Mouse (Mus musculus): ENCODE measurements around the gene Gpr4.

DNA sequence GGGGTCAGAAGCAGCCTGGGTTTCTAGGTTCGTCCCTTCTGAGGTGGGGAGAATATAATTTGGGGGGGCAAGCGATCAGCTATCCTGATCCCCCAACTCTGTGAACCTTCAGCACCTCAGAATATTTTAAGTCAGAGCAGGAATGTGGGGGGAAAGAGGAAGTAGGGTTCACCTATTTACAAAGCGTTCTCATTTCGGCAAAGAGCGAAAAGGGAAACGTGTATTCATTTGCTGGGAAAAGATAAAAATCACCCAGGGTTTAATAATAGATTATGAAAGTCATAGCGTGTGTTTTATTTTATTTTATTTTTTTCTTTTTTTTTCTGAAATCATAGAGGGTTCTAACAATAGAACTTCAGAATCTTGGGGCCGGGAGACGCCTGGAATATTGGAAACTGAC lies 2.6 kb downstream of the Gpr4 start:
- TF ChIP-seq CTCF (IDR thresholded peaks at IDR 0.05; ENCODE audit: low read depth) (no peak), EP300 (optimal IDR thresholded peaks at IDR 0.05) (no peak)

Measured in stomach, postnatal 0 days (tissue).